Mouse (Mus musculus): ENCODE measurements around the gene Sult1a1. TPM values are rescaled to one million over a fixed set of nuclear protein-coding genes. Genes with fewer than 3 reads are reported as not detected.
A peak's percentile ranks its signal among the peaks of the same experiment; 100 is the strongest.

The Sult1a1 gene
- total and polyA plus RNA-seq, 2 experiments from 2014 or later, result 17.5 to 18.4 TPM

GRCm38 (mm10) chr7:126653991-126654390 lies 22.2 kb downstream of the Sult1a1 start:
- H3K36me3 ChIP-seq (ENCODE audit: insufficient read depth, low read length), result no peaks in the 10 kb centered on the region
- H3K4me1 ChIP-seq (ENCODE audit: insufficient read depth, low read length), result no peaks in the 10 kb centered on the region
- no peak overlapping the region for H3K4me3 ChIP-seq (ENCODE audit: low read depth, low read length)
- DNase-seq (ENCODE audit: low spot score) (no peak), ATAC-seq (ENCODE audit: low FRiP score) (no peak)
- TF ChIP-seq CTCF (IDR thresholded peaks at IDR 0.05), result no peak
- no peak overlapping the region for H3K4me2 ChIP-seq (ENCODE audit: low read depth, low read length, poor library complexity, severe bottlenecking)
- WGBS, result 91% methylated on average over 2 of the region's 2 CpGs
- no peaks in the 10 kb centered on the region for H3K9me3 ChIP-seq (ENCODE audit: low read length)
- H3K27ac ChIP-seq (ENCODE audit: low read depth, low read length), result no peak overlapping the region
- H3K9ac ChIP-seq (replicated peaks; ENCODE audit: low read length, poor library complexity, severe bottlenecking), result no peak overlapping the region
- no peaks in the 10 kb centered on the region for H3K27me3 ChIP-seq (ENCODE audit: insufficient read depth, low read length)

GRCm38 (mm10) chr7:126650852-126651251 lies 25.4 kb downstream of the Sult1a1 start:
- Histone ChIP-seq H3K9ac (replicated peaks; ENCODE audit: low read length, poor library complexity, severe bottlenecking) (no peak overlapping the region), H3K9me3 (ENCODE audit: low read length) (no peaks in the 10 kb centered on the region), H3K4me2 (ENCODE audit: low read depth, low read length, poor library complexity, severe bottlenecking) (no peak overlapping the region), H3K27me3 (ENCODE audit: insufficient read depth, low read length) (no peaks in the 10 kb centered on the region), H3K4me3 (ENCODE audit: low read depth, low read length) (no peak overlapping the region), H3K27ac (ENCODE audit: low read depth, low read length) (no peak overlapping the region), H3K4me1 (ENCODE audit: insufficient read depth, low read length) (no peaks in the 10 kb centered on the region), H3K36me3 (ENCODE audit: insufficient read depth, low read length) (no peaks in the 10 kb centered on the region)
- no peak for DNase-seq (ENCODE audit: low spot score)
- WGBS, result 77% methylated on average over 2 of the region's 2 CpGs
- TF ChIP-seq CTCF (IDR thresholded peaks at IDR 0.05), result no peak
- no peak for ATAC-seq (ENCODE audit: low FRiP score)

- DNase-seq (ENCODE audit: low spot score) (peak; percentile 95), ATAC-seq (ENCODE audit: low FRiP score) (peak; percentile 97)
- no peaks in the 10 kb centered on the region for H3K36me3 ChIP-seq (ENCODE audit: insufficient read depth, low read length)
- peak within 1 kb of the TSS; percentile 73 for H3K9ac ChIP-seq (replicated peaks; ENCODE audit: low read length, poor library complexity, severe bottlenecking)
- 1% methylated on average over 53 of the region's 57 CpGs for WGBS
- H3K27me3 ChIP-seq (ENCODE audit: insufficient read depth, low read length), result no peaks in the 10 kb centered on the region
- H3K9me3 ChIP-seq (ENCODE audit: low read length), result no peaks in the 10 kb centered on the region
- H3K4me3 ChIP-seq (ENCODE audit: low read depth, low read length), result peak within 1 kb of the TSS; percentile 56
- H3K4me1 ChIP-seq (ENCODE audit: insufficient read depth, low read length), result no peaks in the 10 kb centered on the region
- peak within 1 kb of the TSS; percentile 91 for H3K27ac ChIP-seq (ENCODE audit: low read depth, low read length)
- H3K4me2 ChIP-seq (ENCODE audit: low read depth, low read length, poor library complexity, severe bottlenecking), result peak within 1 kb of the TSS; percentile 66
- TF ChIP-seq CTCF (IDR thresholded peaks at IDR 0.05), result peak; percentile 10; the same call in 1 of the 2 replicates
These were observed 26.8 kb downstream of the Sult1a1 start, which contains the start of gene Sgf29 for GRCm38 (mm10) chr7:126649231-126650051. Gene Sgf29 (plus strand): TSS chr7:126649309.

- H3K27ac ChIP-seq (ENCODE audit: low read depth, low read length), result peak overlapping the region; percentile 91
These were observed 27.7 kb downstream of the Sult1a1 start for GRCm38 (mm10) chr7:126648486-126648885.

GRCm38 (mm10) chr7:126645708-126646107 lies 30.5 kb downstream of the Sult1a1 start:
- Histone ChIP-seq H3K27ac (ENCODE audit: low read depth, low read length) (no peak overlapping the region), H3K4me1 (ENCODE audit: insufficient read depth, low read length) (no peaks in the 10 kb centered on the region), H3K4me3 (ENCODE audit: low read depth, low read length) (no peak overlapping the region), H3K9ac (replicated peaks; ENCODE audit: low read length, poor library complexity, severe bottlenecking) (no peak overlapping the region), H3K36me3 (ENCODE audit: insufficient read depth, low read length) (no peaks in the 10 kb centered on the region), H3K4me2 (ENCODE audit: low read depth, low read length, poor library complexity, severe bottlenecking) (no peak overlapping the region), H3K27me3 (ENCODE audit: insufficient read depth, low read length) (no peaks in the 10 kb centered on the region), H3K9me3 (ENCODE audit: low read length) (no peaks in the 10 kb centered on the region)
- no peak for TF ChIP-seq CTCF (IDR thresholded peaks at IDR 0.05)
- no peak for ATAC-seq (ENCODE audit: low FRiP score)
- DNase-seq (ENCODE audit: low spot score), result no peak
- WGBS, result 74% methylated on average over 5 of the region's 5 CpGs

More at GRCm38 (mm10) chr7:126648486-126648885, 27.7 kb downstream of the Sult1a1 start:
- Histone ChIP-seq H3K36me3 (ENCODE audit: insufficient read depth, low read length) (no peaks in the 10 kb centered on the region), H3K27me3 (ENCODE audit: insufficient read depth, low read length) (no peaks in the 10 kb centered on the region), H3K9me3 (ENCODE audit: low read length) (no peaks in the 10 kb centered on the region), H3K4me3 (ENCODE audit: low read depth, low read length) (peak overlapping the region; percentile 56), H3K4me2 (ENCODE audit: low read depth, low read length, poor library complexity, severe bottlenecking) (peak overlapping the region; percentile 66), H3K9ac (replicated peaks; ENCODE audit: low read length, poor library complexity, severe bottlenecking) (peak overlapping the region; percentile 73; the same call in 1 of the 2 replicates), H3K4me1 (ENCODE audit: insufficient read depth, low read length) (no peaks in the 10 kb centered on the region)
- DNase-seq (ENCODE audit: low spot score) (no peak), ATAC-seq (ENCODE audit: low FRiP score) (no peak)
- peak; percentile 45 for TF ChIP-seq CTCF (IDR thresholded peaks at IDR 0.05)
- 82% methylated on average over 4 of the region's 4 CpGs for WGBS

- ATAC-seq (ENCODE audit: low FRiP score) (no peak), DNase-seq (ENCODE audit: low spot score) (no peak)
- H3K4me3 ChIP-seq (ENCODE audit: low read depth, low read length), result no peak overlapping the region
These were observed 31.3 kb downstream of the Sult1a1 start for GRCm38 (mm10) chr7:126644914-126645313.

More at GRCm38 (mm10) chr7:126644914-126645313, 31.3 kb downstream of the Sult1a1 start:
- no peaks in the 10 kb centered on the region for H3K9me3 ChIP-seq (ENCODE audit: low read length)
- no peak for TF ChIP-seq CTCF (IDR thresholded peaks at IDR 0.05)
- no peaks in the 10 kb centered on the region for H3K36me3 ChIP-seq (ENCODE audit: insufficient read depth, low read length)
- H3K4me1 ChIP-seq (ENCODE audit: insufficient read depth, low read length), result no peaks in the 10 kb centered on the region
- H3K4me2 ChIP-seq (ENCODE audit: low read depth, low read length, poor library complexity, severe bottlenecking), result no peak overlapping the region
- H3K27ac ChIP-seq (ENCODE audit: low read depth, low read length), result no peak overlapping the region
- no peaks in the 10 kb centered on the region for H3K27me3 ChIP-seq (ENCODE audit: insufficient read depth, low read length)
- no peak overlapping the region for H3K9ac ChIP-seq (replicated peaks; ENCODE audit: low read length, poor library complexity, severe bottlenecking)

All from midbrain, postnatal 0 days (tissue).